Mouse (Mus musculus) thymus, adult 2 months (tissue): Measurements from ENCODE around the gene Rarres1. TPM values are rescaled to one million over a fixed set of nuclear protein-coding genes. Genes with fewer than 3 reads are reported as not detected.

ENCODE experiments used
- DNase-seq: peaks from one replicate; pipeline ENCODE4 v3.0.0; 2021
- H3K27ac ChIP-seq: fragments of 200-500 bp; 2 replicates; pipeline ENCODE4 v1.5.1; 2012; ENCODE audit warnings: low read length, control low read depth; ENCODE audit not compliant: control insufficient read depth, insufficient read depth
- H3K27me3 ChIP-seq: fragments of 200-500 bp; 2 replicates; pipeline ENCODE4 v1.6.1; 2012; ENCODE audit warnings: mild to moderate bottlenecking, low read length, moderate library complexity, mixed read lengths; ENCODE audit not compliant: control insufficient read depth, insufficient read depth
- H3K36me3 ChIP-seq: fragments of 200-500 bp; 2 replicates; pipeline ENCODE4 v1.6.1; 2012; ENCODE audit warnings: mild to moderate bottlenecking, low read length, moderate library complexity; ENCODE audit not compliant: control insufficient read depth, insufficient read depth
- H3K4me1 ChIP-seq: fragments of 200-500 bp; replicated peaks from 2 replicates; pipeline ENCODE4 v1.6.1; 2012; ENCODE audit warnings: low read length; ENCODE audit not compliant: control insufficient read depth, insufficient read depth
- H3K4me3 ChIP-seq: fragments of 200-500 bp; 2 replicates; pipeline ENCODE4 v1.5.1; 2012; ENCODE audit warnings: mild to moderate bottlenecking, low read length, control low read depth, moderate library complexity; ENCODE audit not compliant: control insufficient read depth, insufficient read depth
- CTCF ChIP-seq: fragments of 200-500 bp; IDR thresholded peaks from 2 replicates; pipeline ENCODE4 v1.5.1; 2012; ENCODE audit warnings: mild to moderate bottlenecking, control low read depth, low read length, moderate library complexity, borderline replicate concordance; ENCODE audit not compliant: control insufficient read depth, poor library complexity, insufficient read depth; ENCODE audit errors: extremely low read depth
- POLR2A ChIP-seq: fragments of 200-500 bp; IDR thresholded peaks from 2 replicates; pipeline ENCODE4 v1.6.1; 2012; ENCODE audit warnings: mild to moderate bottlenecking, low read length, control low read depth, moderate library complexity; ENCODE audit not compliant: control insufficient read depth, poor library complexity, insufficient read depth; ENCODE audit errors: extremely low read depth
- WGBS: fragments of 180-500 bp; shearing (Covaris S2); methylation state at CpG from one replicate; pipeline ENCODE4 v1.1.7; 2018; 5-methylcytosine and 5-hydroxymethylcytosine counted together
- polyA plus RNA-seq: library from polyadenylated mRNA; depleted of rRNA; stranded (reverse); fragments of >200 nt; gene quantifications from 2 replicates; pipeline ENCODE4 v1.2.3, GENCODE M21; 2012

Gene Rarres1
- polyA plus RNA-seq, 1 experiment = 2.8 TPM

DNA sequence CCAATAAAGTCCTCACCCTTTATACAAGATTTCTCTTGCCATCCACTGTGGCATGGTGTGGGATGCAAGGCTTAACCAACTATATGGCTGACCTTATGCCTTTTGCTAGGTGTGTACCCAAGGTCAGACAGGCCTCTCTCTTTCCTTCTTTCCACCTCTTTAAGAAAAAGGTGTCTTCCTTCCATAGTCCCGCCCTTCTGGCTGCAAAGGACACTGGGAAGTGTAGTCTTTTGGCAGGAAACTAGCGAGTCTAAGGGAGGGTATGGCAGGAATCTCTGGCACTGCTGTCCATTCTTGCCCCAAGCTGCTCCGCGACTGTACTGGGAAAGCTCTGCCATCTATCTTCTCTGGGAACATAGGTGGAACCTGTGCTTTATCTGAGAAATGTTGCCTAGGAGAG is 38.0 kb upstream of the Rarres1 start:
- 63% methylated on average over 4 of the region's 4 CpGs for WGBS
- no peak overlapping the region for H3K4me3 ChIP-seq
- no peak for TF ChIP-seq CTCF
- TF ChIP-seq POLR2A = no peak
- H3K36me3 ChIP-seq = no peaks in the 10 kb centered on the region
- no peaks in the 10 kb centered on the region for H3K4me1 ChIP-seq
- H3K27me3 ChIP-seq = no peaks in the 10 kb centered on the region
- no peak for DNase-seq
- no peak overlapping the region for H3K27ac ChIP-seq

DNA sequence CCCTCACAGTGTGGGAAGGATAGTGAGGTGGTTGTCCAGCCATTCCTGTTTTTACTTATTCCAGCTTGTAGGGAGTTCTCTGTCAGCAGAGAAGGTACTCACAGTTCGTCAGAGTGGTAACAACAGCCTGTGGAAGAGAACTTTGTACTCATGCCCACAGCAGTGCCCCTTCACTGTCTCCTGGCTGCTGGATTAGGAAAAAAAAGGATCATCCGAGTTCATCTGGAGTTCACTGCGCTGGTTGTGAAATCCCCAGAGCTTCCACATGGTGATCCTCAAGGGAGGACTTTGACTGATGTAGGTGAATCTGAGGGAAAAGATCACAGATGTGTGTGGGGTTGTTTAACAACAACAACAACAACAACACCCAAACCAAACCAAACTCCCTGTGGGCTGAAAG is 35.9 kb upstream of the Rarres1 start:
- no peak for DNase-seq
- 87% methylated on average over 3 of the region's 3 CpGs for WGBS

DNA sequence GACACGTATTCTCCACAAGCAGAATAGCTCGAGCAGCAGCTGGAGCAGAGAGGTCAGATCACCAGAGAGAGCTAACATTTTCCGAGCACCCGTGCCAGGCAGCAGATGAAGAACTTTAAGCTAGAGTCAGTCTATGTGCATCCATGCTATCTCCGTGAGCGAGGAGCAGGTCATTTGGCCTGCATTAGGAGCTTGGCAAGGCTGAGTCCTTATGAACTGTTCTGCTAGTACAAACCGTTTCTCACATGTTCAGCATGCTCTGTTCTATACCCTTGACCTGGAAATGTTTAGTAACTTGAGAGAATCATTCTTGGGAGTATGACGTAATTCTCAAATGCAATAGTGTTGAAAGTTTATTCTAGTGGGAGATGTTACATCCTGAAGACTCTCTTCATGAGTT is 28.3 kb upstream of the Rarres1 start:
- 94% methylated on average over 8 of the region's 8 CpGs for WGBS
- no peaks in the 10 kb centered on the region for H3K27me3 ChIP-seq
- no peaks in the 10 kb centered on the region for H3K36me3 ChIP-seq

More for the DNA sequence above, 35.9 kb upstream of the Rarres1 start:
- Histone ChIP-seq H3K4me1 (no peaks in the 10 kb centered on the region), H3K36me3 (no peaks in the 10 kb centered on the region), H3K27me3 (no peaks in the 10 kb centered on the region), H3K4me3 (no peak overlapping the region), H3K27ac (no peak overlapping the region)
- TF ChIP-seq CTCF = no peak
- TF ChIP-seq POLR2A = no peak

DNA sequence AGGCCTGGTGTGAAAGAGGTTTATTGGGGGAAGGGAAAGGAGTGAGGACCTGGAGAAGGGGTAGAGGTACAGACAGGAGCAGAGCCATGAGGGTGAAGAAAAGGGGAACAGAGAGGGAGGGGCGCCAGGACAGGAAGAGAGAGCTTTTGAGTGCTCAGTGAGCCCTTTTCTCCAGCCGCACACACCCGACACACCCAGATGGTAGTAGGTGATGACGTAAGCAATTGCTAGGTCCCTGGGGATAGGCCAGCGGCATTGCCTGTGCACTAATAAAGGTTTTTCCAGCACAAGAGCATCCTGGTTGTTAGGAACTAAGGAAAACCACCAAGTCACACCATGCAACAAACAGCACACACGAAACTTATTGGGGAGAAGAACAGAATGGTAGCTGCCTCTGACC is 9.4 kb upstream of the Rarres1 start:
- DNase-seq = no peak
- 84% methylated on average over 6 of the region's 6 CpGs for WGBS
- H3K4me1 ChIP-seq = no peaks in the 10 kb centered on the region
- H3K27ac ChIP-seq = no peak overlapping the region
- H3K27me3 ChIP-seq = no peaks in the 10 kb centered on the region
- no peak overlapping the region for H3K4me3 ChIP-seq
- TF ChIP-seq CTCF = no peak
- no peak for TF ChIP-seq POLR2A
- no peaks in the 10 kb centered on the region for H3K36me3 ChIP-seq

More for the DNA sequence above, 28.3 kb upstream of the Rarres1 start:
- no peak overlapping the region for H3K4me3 ChIP-seq
- no peak for DNase-seq
- H3K27ac ChIP-seq = no peak overlapping the region
- TF ChIP-seq CTCF (no peak), POLR2A (no peak)
- H3K4me1 ChIP-seq = no peaks in the 10 kb centered on the region

DNA sequence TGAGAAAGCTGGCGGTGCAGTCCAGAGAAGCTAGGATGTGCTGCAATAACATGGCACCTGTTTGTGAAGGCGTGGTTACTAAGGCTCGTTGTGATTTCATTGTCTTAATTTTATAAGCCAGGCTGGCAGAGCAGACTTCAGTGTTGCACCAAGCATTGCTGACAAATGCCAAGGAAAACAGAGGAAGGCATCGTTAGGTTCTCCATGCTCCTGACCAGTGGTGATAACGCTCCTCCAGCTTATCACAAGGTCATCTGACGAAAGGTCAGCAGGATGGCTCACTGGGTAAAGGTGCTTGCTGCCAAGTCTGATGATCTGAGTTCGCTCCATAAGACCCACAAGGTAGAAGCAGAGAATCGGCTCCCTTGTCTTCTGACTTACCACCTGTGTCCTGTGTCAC is 7.4 kb upstream of the Rarres1 start:
- no peaks in the 10 kb centered on the region for H3K4me1 ChIP-seq
- H3K27ac ChIP-seq = no peak overlapping the region
- DNase-seq = no peak
- H3K27me3 ChIP-seq = no peaks in the 10 kb centered on the region
- no peak overlapping the region for H3K4me3 ChIP-seq
- TF ChIP-seq POLR2A (no peak), CTCF (no peak)
- no peaks in the 10 kb centered on the region for H3K36me3 ChIP-seq
- 90% methylated on average over 8 of the region's 8 CpGs for WGBS

DNA sequence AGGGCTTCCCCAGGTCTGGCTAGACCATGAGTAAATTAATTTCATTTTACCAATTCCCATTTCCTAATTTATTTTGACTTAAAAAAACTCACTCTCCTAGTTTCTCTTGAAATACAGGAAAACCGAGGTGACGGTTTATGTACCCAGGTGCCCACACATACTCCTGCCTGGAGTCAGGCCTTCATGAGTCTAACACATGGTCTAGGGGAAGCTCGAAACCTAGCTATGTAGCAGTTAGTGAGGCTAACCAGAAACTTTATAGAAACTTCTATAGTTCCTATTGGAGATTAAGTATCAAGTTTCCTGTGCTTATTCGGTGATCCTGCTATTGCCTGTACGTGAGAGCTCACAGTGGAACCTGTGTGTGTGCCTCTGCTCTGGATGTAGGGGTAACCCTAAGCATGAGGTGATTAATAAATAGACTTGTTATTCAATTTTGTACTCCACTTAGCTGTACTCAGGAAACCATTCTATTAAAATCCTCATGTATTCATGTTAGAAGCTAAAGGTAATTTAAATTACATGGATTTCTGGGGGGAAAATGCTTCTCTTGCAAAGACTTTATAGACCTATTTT is 5.3 kb upstream of the Rarres1 start:
- H3K4me1 ChIP-seq = no peaks in the 10 kb centered on the region
- TF ChIP-seq POLR2A = no peak
- TF ChIP-seq CTCF = no peak
- WGBS = 94% methylated on average over 5 of the region's 5 CpGs
- no peaks in the 10 kb centered on the region; the same call in 1 of the 2 replicates for H3K27me3 ChIP-seq
- no peak overlapping the region for H3K4me3 ChIP-seq
- no peak overlapping the region for H3K27ac ChIP-seq
- DNase-seq = no peak
- H3K36me3 ChIP-seq = no peaks in the 10 kb centered on the region

DNA sequence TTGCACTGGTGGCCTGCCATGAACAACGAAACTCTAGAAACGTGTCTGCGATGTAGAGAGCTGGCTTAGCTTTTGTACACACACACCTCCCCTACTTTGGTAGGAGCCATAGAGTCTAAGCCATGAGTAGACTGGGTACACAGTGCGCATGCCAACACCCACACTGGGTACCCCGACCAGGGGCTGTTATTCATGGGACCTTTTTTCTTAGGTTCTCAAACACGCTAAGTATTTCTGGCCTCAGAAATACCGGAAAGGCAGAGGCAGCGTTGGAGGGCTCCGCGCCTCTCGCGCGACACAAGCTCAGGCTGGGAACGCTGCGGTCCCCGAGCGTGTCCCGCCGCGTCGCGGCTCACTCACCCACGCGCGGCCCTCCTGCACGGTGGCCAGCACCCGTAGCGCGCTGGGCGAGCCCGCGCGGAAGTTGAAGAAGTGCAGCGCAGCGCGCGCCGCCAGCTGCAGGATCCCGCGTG is 486 bp downstream of the Rarres1 start:
- Histone ChIP-seq H3K4me3 (no peak overlapping the region), H3K27me3 (no peaks in the 10 kb centered on the region; the same call in 1 of the 2 replicates), H3K36me3 (no peaks in the 10 kb centered on the region), H3K27ac (no peak overlapping the region), H3K4me1 (no peaks in the 10 kb centered on the region)
- 6% methylated on average over 40 of the region's 40 CpGs for WGBS
- no peak for TF ChIP-seq POLR2A
- no peak for TF ChIP-seq CTCF
- peak; percentile 2 for DNase-seq
